Mouse (Mus musculus): ENCODE measurements around the gene Unc13a.

The Unc13a gene

DNA sequence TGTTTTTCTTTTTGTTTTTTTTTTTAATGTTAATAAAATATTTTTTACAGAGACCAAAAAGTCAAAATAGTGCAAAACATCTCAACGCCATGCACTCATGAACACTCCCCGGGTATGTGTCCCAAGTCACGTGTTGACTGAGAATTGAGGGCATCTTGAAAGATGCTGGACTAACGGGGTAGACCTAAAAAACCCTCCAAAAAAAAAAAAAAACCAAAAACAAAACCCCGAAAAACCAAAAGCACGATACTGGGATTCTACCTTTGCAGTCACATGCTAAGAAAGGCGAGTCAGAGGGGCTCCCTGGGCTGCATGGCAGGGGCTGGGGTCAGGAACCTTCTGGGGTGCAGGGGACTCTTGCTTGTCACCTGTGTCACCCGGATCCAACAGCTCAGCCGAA, 44.8 kb downstream of the Unc13a start:
- DNase-seq (ENCODE audit: low spot score in 2 of 2), result no peak

DNA sequence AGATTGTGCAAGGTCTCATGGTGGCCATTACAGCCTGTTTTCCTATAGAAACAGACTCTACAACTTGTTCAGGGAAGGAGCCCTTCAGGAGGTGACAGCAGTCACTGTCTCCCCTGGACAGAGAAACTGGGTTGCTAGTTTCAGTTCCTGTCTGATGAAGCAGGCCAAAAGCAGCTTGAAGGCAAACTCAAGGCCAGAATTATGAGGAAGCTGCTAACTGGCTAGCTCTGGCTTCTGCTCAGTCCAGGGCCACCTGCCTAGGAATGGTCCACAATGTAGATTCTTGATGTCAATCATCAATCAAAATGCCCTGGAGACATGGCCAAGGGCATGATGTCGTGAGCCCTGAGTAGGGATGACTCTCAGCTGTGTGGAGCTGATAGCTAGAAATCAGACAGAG, 46.5 kb downstream of the Unc13a start:
- no peak for DNase-seq (ENCODE audit: low spot score in 2 of 2)

DNA sequence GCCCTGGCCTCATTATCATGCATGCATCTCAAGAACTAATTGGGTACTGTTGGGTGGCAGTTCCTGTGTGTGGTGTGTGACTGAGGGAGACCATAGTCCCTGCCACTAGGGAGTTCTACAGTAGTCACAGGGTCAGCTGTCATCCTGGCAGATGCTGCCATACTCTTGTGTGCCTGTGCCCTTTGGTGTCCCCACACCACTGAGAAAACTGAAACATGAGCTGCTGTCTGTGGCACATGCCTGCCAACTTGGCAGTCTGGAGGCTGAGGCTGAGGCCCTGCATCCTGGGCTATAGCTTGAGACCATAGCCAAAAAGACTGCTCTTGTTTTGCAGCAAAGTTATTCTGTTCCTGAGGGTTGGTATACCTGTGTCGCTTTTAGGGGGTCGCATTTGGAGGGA, 51.8 kb downstream of the Unc13a start:
- DNase-seq (ENCODE audit: low spot score in 2 of 2), result no peak

DNA sequence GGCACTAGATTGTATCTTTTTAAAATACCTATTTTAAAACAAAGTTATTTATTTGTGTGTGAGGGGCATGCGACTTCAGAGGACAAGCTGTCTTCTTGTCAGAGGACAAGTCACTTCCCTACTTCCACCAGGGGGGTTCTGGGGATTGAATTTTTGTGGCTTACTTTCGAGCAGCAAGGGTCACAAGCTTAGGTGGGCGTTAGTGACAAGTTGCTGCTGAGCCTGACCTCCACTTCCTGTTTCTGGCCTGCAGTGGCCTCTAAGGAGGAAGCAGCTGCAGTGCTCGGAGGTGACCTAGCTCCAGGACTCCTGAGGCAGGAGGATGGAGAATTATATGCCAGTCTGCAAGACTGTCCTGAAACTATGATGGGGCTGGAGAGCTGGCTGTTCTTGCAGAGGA, 58.1 kb downstream of the Unc13a start:
- DNase-seq (ENCODE audit: low spot score in 2 of 2), result no peak

DNA sequence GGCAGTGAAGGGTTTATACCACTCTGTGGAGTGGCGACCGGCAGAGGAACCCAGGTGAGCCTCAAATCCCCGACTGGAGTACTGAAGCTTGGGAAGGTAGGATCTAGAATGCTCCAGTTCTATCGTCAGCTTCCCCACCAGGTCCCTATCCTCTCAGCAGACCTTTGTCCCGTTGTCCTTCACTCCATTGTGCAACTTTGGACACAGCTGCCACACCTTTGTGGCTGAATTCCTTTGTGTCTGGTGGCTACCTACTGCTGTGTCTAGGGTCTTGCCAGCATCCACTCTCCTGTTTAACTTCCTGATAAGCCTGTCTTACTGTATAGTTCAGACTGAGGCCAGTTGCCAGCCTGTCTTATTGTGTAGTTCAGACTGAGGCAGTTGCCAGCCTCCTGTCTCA, 59.4 kb downstream of the Unc13a start:
- DNase-seq (ENCODE audit: low spot score in 2 of 2), result no peak

DNA sequence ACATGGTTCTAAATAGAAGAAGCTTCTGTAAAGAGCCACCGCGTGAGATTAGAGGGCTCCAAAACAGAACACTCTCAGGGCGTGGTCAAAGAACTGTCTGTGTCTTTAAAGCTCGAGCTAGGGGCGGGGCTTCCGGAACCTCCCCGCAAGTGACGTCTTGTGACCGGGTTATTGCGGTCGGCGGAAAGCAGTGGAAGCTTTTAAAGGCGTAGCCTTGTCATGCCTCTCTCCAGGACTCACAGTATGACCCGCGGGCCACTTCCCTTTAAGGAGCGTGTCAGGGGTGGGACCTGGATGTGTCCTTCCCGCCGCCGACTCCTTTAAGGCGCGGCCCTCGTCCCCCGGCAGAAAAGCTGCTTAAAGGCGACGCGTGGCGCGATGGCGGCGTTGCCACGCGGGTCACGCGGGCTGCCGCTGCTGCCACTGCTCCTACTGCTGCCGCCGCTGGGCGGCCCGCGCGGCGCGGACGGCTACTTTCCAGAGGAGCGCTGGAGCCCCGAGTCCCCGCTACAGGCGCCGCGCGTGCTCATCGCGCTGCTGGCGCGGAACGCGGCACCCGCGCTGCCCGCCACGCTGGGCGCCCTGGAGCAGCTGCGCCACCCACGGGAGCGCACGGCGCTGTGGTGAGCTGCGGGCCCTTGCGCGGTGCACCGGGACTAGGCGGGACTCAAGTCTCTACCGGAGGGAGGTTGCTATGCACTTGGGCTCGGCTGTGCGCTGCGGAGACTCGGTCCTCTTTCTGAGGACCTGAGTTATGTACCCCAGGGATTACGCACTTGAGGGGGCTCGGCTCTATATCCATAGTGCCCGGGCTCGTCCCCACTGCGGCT, 60.5 kb downstream of the Unc13a start, which contains the start of gene Colgalt1:
TSS of gene Colgalt1 (plus strand) at position 177 of the 830 bp plus-strand sequence.
- peak; percentile 90 to 94 for DNase-seq (ENCODE audit: low spot score in 2 of 2)

DNA sequence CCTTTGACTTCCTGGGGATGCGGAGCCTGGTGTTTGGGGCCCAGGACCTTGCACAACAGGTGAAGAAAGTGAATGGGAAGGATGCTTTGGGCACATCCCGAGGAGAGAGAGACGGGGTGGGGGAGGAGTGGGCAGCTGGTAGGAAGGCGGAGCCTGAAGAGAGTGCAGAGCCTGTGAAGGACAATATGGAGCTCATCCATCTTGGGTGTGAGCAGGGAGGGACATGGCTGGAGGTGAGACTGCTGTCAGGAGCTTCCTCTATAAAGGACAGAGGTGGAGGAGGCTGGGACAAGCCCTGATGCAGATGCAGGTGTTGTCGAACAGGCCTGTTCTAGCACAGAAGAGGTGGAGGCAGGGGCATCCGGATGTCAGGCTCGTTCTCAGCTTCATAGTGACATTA, 67.5 kb downstream of the Unc13a start:
- no peak for DNase-seq (ENCODE audit: low spot score in 2 of 2)

DNA sequence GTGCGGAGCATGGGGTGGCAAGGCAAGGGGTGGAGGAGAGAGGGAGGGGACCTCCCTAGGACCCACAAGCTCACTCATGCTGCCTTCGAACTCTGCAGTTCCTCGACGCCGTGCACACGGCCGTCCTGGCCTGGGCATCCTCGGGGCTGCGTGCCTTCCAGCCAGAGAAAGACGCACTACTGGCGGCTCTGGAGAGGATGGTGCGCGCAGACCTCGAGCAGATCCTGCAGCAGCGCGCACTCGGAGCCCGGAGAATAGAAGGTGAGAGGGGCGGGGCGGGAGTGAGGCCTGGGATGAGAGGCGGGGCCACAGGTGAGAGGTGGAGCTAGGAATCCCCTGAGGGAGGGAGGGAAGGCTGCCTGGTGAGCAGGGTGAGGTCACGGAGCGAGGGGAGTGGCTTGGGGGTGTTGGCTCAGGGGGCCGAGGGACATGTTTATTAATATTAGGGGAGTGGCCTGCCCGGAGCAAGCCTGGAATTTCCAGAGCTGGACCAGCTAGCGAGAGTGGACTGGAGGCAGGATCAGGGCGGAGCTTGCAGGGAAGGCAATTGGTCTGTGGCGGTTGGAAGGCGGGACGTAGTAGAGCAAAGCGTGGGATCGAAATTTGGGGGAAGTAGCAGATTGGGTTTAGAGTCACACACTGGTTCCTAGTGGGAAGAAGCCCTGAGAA, 68.8 kb downstream of the Unc13a start:
- DNase-seq (ENCODE audit: low spot score in 2 of 2), result no peak

DNA sequence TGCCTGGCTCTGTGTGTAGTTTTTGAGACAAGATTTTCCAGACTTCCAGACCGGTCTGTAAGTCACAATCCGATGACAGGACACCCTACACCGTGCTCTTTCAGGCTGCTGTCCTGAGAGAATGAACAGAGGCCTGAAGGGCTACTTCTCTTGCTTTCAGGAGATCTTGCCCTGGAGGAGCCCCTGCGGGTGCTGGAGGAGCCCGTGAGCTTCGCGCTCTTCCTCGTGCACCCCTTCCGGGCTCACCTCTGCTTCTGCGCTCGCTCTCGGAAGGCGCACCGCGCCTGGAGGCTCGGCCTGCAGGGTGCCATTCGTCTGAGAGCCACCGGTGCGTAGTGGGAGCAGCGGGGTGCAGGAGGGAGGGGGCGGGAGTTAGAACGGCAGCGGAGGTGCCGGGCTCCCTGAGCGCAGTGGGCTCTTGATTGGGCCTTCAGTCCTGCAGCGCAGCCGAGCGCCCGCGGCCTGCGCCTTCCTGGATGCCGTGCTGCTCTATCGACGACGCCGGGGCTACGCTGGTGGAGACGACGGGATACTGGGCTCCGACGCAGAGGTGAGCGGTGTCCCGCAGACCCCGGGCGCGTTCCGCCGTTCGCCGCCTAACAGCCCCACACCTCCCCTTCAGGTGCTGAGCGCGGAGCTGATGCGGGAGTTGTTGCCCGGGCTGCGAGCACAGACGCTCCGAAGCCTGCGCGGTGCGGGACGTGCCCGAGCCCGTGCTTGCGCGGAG, 69.5 kb downstream of the Unc13a start:
- DNase-seq (ENCODE audit: low spot score in 2 of 2), result no peak

DNA sequence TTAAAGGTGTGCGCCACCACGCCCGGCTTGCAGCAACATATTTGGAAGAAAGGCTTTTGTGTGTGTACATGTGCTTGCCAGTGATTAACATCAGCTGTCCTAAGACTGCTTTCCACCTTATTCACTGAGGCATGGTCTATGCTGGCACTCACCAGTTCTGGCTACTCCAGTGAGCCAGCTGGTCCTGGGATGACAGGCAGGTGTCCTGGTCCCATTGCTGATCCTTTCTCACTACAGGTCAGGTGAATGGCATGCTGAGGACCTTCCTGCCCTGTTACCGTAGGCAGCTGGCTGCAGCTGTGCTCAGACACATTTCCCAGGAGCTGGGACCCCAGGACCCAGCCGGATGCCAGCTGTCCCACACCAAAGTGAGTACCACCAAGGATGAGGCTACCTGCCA, 72.7 kb downstream of the Unc13a start:
- DNase-seq (ENCODE audit: low spot score in 2 of 2), result no peak

DNA sequence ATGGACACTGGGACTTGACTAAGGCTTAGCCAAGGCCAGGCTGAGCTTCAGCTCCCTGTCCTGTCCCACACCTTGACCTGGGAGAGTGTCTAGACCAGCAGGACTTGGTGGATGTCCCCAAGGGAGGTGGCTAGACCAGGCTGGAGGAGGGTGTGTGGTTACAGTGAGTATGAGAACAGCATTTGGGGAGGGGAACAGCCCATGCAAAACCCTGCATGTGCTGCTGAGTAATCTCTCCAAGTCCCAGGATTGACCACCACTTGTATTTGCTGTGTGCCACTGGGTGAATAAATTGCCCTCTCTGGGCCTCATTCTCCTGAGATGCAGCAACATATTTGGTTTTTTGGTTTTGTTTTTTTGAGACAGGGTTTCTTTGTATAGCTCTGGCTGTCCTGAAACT, 73.2 kb downstream of the Unc13a start:
- DNase-seq (ENCODE audit: low spot score in 2 of 2), result no peak

DNA sequence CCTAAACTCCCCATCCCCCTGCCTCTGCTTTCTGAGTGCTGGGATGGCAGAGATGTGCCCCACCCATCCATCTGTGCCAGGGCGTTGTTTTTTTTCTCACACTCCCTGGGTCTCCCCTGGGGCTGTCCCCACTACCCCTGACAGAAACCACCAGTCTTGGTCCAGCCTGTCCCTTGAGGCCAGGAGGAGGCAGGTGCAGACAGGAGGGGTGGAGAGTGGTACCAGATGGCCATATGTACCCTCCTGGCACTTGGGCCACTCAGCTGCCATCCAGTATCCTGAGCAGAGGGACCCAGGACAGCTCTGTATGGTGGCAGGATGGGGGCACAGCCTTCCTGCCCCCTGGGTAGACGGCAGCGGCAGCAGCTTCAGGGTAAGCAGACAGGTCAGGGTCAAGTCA, 74.1 kb downstream of the Unc13a start, which contains the start of gene Fam129c:
TSS of gene Fam129c (plus strand) at position 198 of the 400 bp plus-strand sequence.
- DNase-seq (ENCODE audit: low spot score in 2 of 2), result peak in 1 of 2 experiments; percentile 40

DNA sequence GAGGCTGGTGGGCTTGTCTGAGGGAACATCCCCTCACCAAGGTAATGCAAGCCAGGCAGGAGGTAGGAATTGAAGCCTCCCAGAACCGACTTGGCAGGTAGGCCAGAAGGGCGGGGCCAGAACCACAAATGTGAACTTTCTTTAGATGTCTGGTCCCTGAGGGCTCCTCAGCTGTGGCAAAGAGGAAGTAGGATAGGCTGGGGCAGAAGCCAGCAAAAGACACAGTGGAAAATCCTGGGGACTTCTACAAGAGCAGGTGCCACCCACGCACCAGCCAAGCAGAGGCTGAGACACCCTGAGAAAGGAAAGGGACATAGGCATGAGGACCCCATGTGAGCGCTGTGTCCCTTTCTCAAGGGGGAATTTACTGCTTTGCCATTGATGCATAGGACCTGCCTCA, 74.8 kb downstream of the Unc13a start:
- DNase-seq (ENCODE audit: low spot score in 2 of 2), result peak in 1 of 2 experiments; percentile 47

DNA sequence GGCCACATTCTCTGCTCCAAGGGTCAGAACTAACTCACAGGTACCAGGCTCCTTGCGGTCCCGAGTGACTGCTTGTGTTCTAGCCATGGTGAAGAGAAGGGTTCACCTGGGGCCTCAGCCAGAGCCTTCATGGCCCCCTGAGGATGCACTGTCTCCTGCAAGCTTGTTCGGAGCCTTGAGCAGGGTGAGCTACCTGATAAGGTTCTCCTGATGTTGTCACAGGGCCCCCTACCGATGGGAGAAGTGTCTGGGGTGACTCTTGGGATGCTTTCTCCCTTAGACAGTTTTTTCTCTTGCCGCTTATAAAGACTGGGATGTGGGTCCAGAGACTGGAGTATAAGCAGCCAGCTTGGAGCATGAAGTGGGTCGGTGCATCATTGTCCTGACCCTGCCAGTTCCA, 75.2 kb downstream of the Unc13a start:
- DNase-seq (ENCODE audit: low spot score in 2 of 2), result no peak

DNA sequence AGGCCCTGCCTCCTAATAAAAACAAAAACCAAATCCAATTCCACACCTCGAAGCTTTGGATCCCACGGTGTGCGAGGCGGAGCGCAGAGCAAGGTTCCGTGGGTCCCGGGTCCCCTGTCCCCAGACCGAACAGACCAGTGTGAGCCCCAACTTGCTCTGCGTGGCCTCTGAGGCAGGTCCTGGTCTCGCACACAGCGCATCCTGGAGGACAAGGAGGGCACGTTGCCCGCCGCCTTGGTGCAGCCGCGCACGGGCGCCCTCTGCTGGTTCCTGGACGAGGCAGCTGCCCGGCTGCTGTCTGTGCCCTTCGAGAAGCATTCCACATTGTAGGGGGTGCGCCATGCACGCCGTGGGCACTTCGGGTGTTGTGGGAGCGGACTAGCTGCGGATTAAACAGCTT, 75.7 kb downstream of the Unc13a start:
- DNase-seq (ENCODE audit: low spot score in 2 of 2), result peak; percentile 80 to 92

DNA sequence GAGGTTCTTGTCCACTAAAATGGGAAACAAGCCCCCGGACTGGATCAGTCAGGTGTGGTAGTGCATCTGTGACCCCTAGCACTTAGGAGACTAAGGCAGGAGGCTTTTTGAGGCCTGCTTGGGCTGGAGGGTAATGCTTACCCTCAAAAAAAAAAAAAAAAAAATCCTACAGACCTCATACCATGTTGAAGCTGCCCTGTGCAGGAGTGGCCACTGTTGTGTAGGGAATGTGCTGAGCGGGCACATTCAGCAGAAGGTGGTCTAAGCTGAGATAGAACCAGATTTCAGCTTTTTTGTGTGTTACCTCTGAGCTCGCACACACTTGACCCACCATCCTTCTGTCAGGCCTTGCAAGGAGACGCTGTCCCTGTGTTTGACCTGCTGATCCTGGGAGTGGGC, 77.2 kb downstream of the Unc13a start:
- no peak for DNase-seq (ENCODE audit: low spot score in 2 of 2)

DNA sequence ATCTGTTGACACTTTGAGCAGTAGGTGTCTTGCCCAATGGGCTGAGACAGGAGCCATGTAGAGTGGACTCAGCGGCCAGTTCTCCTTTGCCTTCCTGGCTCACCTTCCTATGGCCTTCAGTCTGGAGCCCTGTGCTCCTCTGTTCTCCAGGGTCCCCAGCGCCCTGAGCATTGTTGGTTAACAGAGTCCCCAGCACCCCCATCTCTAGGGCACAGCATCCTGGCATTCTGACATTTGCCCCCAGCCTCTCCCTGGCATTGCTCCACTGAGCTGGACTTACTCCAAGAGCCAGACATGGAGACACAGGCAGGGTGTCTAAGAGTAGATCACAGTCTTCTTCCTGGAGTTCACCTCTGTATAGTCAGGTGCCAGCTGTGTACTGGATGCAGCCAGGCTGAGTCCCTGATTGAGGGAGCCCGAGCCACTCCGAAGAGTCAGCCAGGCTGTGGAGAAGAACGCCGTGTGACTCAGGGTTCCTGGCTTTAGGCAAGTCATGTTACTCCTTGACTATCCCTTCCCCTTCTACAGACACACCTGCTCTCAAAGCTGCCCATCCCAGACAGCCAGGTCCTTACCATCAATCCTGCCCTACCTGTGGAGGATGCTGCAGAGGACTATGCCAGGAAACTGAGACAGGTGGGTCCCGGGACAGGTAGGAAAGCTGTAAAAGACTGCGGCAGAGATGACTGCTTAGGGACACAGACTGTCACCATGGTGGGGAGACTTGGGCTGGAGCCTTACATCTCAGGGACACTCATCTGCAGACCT, 77.8 kb downstream of the Unc13a start:
- DNase-seq (ENCODE audit: low spot score in 2 of 2), result no peak

DNA sequence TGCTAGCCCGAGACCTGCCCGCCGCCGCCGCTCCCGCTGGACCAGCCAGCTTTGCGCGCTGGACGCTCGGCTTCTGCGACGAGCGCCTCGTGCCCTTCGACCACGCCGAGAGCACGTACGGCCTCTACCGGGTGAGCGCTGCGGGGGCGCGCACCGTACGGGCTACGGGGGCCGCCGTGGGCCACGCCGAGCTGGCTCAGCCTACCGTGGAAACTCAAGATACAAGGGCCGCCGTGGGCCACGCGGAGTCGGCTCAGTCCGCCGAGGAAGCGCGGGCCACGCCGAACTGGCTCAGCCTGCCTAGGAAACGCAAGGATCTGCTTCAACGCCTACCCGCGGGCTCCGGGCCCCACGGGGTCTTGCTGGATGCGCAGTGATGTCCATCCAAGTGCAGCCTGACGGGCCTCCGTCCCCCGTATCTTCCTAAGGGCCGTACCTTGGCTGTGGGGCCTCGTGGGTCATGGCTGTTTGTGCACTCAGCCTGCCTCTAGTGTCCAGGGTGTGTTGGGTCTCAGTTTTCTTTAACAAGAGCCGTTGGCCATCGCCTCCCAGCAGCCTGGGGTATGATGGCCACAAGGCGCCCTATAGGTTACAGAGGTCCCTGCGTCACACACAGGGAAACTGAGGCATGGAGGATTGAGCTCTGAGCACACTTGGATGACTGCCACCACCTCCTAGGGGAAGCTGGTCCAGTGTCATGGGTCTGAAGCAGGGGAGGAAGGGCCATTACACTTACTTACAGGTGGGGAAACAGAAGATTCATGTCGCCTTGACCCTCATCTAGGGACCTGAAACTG, 79.0 kb downstream of the Unc13a start:
- DNase-seq (ENCODE audit: low spot score in 2 of 2), result peak; percentile 47 to 65

DNA sequence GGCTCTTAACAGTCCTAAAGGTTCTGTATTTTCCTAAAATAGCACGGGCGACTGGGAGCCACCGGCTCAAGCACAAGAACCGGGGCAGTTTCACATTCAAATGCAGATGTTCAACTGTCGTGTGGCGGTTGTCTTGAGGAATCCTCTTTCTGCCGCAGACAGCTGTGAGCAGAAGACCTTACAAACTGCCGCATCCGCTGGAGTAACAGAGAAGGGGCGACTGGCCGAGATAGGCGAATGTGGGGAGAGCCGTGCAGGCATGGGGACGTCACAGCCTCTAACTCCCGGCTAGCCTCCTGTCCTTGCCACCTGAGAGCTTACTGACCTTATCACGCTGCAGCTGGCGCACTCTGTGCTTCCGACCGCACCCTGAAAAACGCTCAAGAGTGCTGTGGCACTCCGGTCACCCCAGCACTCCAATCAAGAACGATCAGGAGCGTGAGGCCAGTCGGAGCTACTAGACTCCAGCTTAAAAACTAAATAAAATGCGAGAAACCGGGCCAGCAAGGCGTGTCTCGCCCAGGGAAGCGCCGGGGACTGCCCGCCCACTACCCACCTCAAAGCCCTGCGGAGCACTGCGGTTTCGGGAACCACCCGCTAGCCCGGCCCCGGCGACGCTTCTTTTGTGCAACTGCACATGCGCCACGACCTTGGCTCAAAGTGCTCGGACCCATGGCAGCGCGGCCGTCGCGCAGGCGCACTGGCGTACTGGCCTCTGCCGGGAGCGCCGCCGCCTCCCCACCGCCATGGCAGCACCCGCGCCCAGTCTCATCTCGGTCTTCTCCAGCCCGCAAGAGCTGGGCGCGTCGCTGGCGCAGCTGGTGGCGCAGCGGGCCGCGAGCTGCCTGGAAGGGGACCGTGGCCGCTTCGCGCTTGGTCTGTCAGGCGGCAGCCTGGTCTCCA, 79.8 kb downstream of the Unc13a start, which contains the start of gene Pgls:
TSS of gene Pgls (plus strand) at position 706 of the 903 bp plus-strand sequence.
- DNase-seq (ENCODE audit: low spot score in 2 of 2), result peak; percentile 85 to 87

DNA sequence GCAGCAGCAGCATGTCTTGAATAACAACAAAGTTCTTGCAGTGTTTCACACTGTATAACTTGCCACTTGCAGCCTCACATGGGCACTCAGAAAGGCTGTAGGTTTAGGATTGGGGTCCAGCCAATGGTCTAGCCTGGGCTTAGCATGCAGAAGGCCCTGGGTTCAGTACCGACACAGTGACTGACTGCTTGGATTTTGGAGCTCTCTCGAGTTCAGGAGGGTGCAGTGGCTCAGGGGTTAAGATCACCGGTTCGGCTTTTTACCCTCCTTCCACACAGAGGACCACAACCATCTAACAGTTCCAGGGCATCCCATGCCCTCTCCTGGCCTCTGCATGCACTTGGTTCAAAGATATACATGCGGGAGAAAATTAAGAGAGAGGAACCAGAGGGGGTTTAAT, 80.5 kb downstream of the Unc13a start:
- no peak for DNase-seq (ENCODE audit: low spot score in 2 of 2)

Data from spleen, postnatal 14 days (tissue).